Mouse (Mus musculus) kidney, adult 2 months (tissue): Measurements from ENCODE around the gene Itgb6.

Experiments used
- CTCF ChIP-seq: fragments of 200-500 bp; conservative IDR thresholded peaks from 2 replicates; pipeline ENCODE4 v1.5.1; 2011; ENCODE audit warnings: low read depth, mild to moderate bottlenecking, control low read depth, low read length, moderate library complexity, mixed read lengths; ENCODE audit not compliant: insufficient read depth, insufficient read length
- POLR2A ChIP-seq: fragments of 200-500 bp; IDR thresholded peaks from one replicate; pipeline ENCODE4 v1.6.1; 2011; ENCODE audit warnings: low read depth, low read length, control low read depth

DNA sequence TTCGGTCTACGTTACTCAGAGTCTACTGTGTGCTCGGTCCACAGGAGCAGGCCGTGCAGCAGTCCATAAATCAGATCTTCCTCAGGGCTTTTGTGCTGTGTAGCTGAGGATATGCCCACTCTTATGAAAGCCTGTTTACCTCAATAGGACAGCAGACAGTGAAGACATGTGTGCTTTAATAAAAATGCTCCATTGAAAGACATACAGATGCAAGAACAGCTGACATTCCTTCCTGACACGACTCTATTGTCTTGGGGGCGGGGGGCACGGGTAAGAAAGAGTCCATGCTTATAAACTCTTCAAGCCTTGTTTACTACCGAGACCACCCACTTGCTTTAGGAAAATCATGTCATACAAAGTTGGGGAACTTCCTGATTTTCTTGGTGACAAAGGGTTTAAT is 44.0 kb upstream of the Itgb6 start:
- TF ChIP-seq POLR2A (no peak), CTCF (no peak)
